Mouse (Mus musculus): ENCODE measurements around the gene Usp38. TPM values are rescaled to one million over a fixed set of nuclear protein-coding genes. Genes with fewer than 3 reads are reported as not detected.

Usp38 gene
- polyA plus RNA-seq, 1 experiment from 2014 or later: 16.6 TPM

- Histone ChIP-seq H3K9ac (no peak overlapping the region), H3K4me3 (no peak overlapping the region), H3K27ac (no peak overlapping the region), H3K36me3 (peaks cover 51% of the 10 kb centered on the region), H3K4me2 (no peak overlapping the region), H3K9me3 (no peaks in the 10 kb centered on the region), H3K27me3 (no peaks in the 10 kb centered on the region), H3K4me1 (no peaks in the 10 kb centered on the region)
- 18% methylated on average over 1 of the region's 1 CpGs for WGBS
- no peak for ATAC-seq (ENCODE audit: borderline replicate concordance, extremely low read depth, low FRiP score, low TSS enrichment)
Measured at GRCm38 (mm10) chr8:80996632-80997031, 18.1 kb downstream of the Usp38 start.

- Histone ChIP-seq H3K9me3 (no peaks in the 10 kb centered on the region), H3K27ac (no peak overlapping the region), H3K36me3 (peaks cover 71% of the 10 kb centered on the region), H3K27me3 (no peaks in the 10 kb centered on the region), H3K4me2 (no peak overlapping the region), H3K4me1 (no peaks in the 10 kb centered on the region), H3K4me3 (no peak overlapping the region), H3K9ac (no peak overlapping the region)
- 42% methylated on average over 3 of the region's 3 CpGs for WGBS
- peak; percentile 85 for ATAC-seq (ENCODE audit: borderline replicate concordance, extremely low read depth, low FRiP score, low TSS enrichment)
Measured at GRCm38 (mm10) chr8:80991937-80992336, 22.8 kb downstream of the Usp38 start.

- Histone ChIP-seq H3K27me3 (no peaks in the 10 kb centered on the region), H3K4me2 (no peak overlapping the region), H3K4me3 (no peak overlapping the region), H3K4me1 (peaks cover 6% of the 10 kb centered on the region), H3K36me3 (peaks cover 54% of the 10 kb centered on the region), H3K27ac (no peak overlapping the region), H3K9me3 (no peaks in the 10 kb centered on the region), H3K9ac (no peak overlapping the region)
- ATAC-seq (ENCODE audit: borderline replicate concordance, extremely low read depth, low FRiP score, low TSS enrichment): no peak
- WGBS: 45% methylated on average over 4 of the region's 4 CpGs
Measured at GRCm38 (mm10) chr8:80982829-80983228, 31.9 kb downstream of the Usp38 start.

GRCm38 (mm10) chr8:80981696-80982095, 33.0 kb downstream of the Usp38 start:
- Histone ChIP-seq H3K4me2 (no peak overlapping the region), H3K4me3 (no peak overlapping the region), H3K4me1 (peaks cover 12% of the 10 kb centered on the region), H3K9me3 (no peaks in the 10 kb centered on the region), H3K36me3 (peaks cover 44% of the 10 kb centered on the region), H3K27me3 (no peaks in the 10 kb centered on the region), H3K27ac (no peak overlapping the region), H3K9ac (no peak overlapping the region)
- WGBS: 74% methylated on average over 9 of the region's 9 CpGs
- no peak for ATAC-seq (ENCODE audit: borderline replicate concordance, extremely low read depth, low FRiP score, low TSS enrichment)

- Histone ChIP-seq H3K9me3 (no peaks in the 10 kb centered on the region), H3K4me3 (no peak overlapping the region), H3K4me1 (peaks cover 12% of the 10 kb centered on the region), H3K27me3 (no peaks in the 10 kb centered on the region), H3K36me3 (peaks cover 30% of the 10 kb centered on the region), H3K27ac (no peak overlapping the region), H3K9ac (no peak overlapping the region), H3K4me2 (no peak overlapping the region)
- WGBS: 91% methylated on average over 4 of the region's 4 CpGs
- ATAC-seq (ENCODE audit: borderline replicate concordance, extremely low read depth, low FRiP score, low TSS enrichment): no peak
Measured at GRCm38 (mm10) chr8:80980063-80980462, 34.7 kb downstream of the Usp38 start.

- no peak overlapping the region for H3K27ac ChIP-seq
- H3K36me3 ChIP-seq: peaks cover 21% of the 10 kb centered on the region
- H3K4me2 ChIP-seq: no peak overlapping the region
- no peaks in the 10 kb centered on the region for H3K27me3 ChIP-seq
- no peak overlapping the region for H3K4me3 ChIP-seq
- ATAC-seq (ENCODE audit: borderline replicate concordance, extremely low read depth, low FRiP score, low TSS enrichment): no peak
- WGBS: 64% methylated on average over 1 of the region's 1 CpGs
- H3K9ac ChIP-seq: no peak overlapping the region
- peaks cover 8% of the 10 kb centered on the region; the same call in 1 of the 2 replicates for H3K4me1 ChIP-seq
- H3K9me3 ChIP-seq: no peaks in the 10 kb centered on the region
Measured at GRCm38 (mm10) chr8:80977231-80977630, 37.5 kb downstream of the Usp38 start.

GRCm38 (mm10) chr8:80971150-80971549, 43.6 kb downstream of the Usp38 start:
- Histone ChIP-seq H3K4me3 (no peak overlapping the region), H3K36me3 (no peaks in the 10 kb centered on the region), H3K9me3 (no peaks in the 10 kb centered on the region), H3K27me3 (no peaks in the 10 kb centered on the region), H3K4me1 (no peaks in the 10 kb centered on the region), H3K9ac (no peak overlapping the region), H3K4me2 (no peak overlapping the region), H3K27ac (no peak overlapping the region)
- 81% methylated on average over 9 of the region's 9 CpGs for WGBS
- no peak for ATAC-seq (ENCODE audit: borderline replicate concordance, extremely low read depth, low FRiP score, low TSS enrichment)

- Histone ChIP-seq H3K4me2 (no peak overlapping the region), H3K27me3 (no peaks in the 10 kb centered on the region)
Measured at GRCm38 (mm10) chr8:80970000-80970685, 44.6 kb downstream of the Usp38 start.

GRCm38 (mm10) chr8:80969423-80969822, 45.3 kb downstream of the Usp38 start:
- Histone ChIP-seq H3K27me3 (no peaks in the 10 kb centered on the region), H3K27ac (no peak overlapping the region), H3K4me3 (no peak overlapping the region), H3K9me3 (no peaks in the 10 kb centered on the region), H3K4me2 (no peak overlapping the region), H3K36me3 (no peaks in the 10 kb centered on the region), H3K4me1 (no peaks in the 10 kb centered on the region), H3K9ac (no peak overlapping the region)
- WGBS: 82% methylated on average over 5 of the region's 5 CpGs
- no peak for ATAC-seq (ENCODE audit: borderline replicate concordance, extremely low read depth, low FRiP score, low TSS enrichment)

More at GRCm38 (mm10) chr8:80970000-80970685, 44.6 kb downstream of the Usp38 start:
- Histone ChIP-seq H3K4me3 (no peak overlapping the region), H3K9ac (no peak overlapping the region), H3K36me3 (no peaks in the 10 kb centered on the region), H3K4me1 (no peaks in the 10 kb centered on the region), H3K9me3 (no peaks in the 10 kb centered on the region), H3K27ac (no peak overlapping the region)
- ATAC-seq (ENCODE audit: borderline replicate concordance, extremely low read depth, low FRiP score, low TSS enrichment): no peak
- 81% methylated on average over 11 of the region's 11 CpGs for WGBS

- H3K27me3 ChIP-seq: no peaks in the 10 kb centered on the region
- ATAC-seq (ENCODE audit: borderline replicate concordance, extremely low read depth, low FRiP score, low TSS enrichment): no peak
- WGBS: 82% methylated on average over 3 of the region's 3 CpGs
- H3K4me2 ChIP-seq: no peak overlapping the region
- H3K9me3 ChIP-seq: no peaks in the 10 kb centered on the region
- no peak overlapping the region for H3K27ac ChIP-seq
- H3K36me3 ChIP-seq: no peaks in the 10 kb centered on the region
- no peak overlapping the region for H3K4me3 ChIP-seq
- peaks cover 15% of the 10 kb centered on the region for H3K4me1 ChIP-seq
- H3K9ac ChIP-seq: no peak overlapping the region
Measured at GRCm38 (mm10) chr8:80963095-80963494, 51.6 kb downstream of the Usp38 start.

- Histone ChIP-seq H3K9me3 (no peaks in the 10 kb centered on the region), H3K36me3 (no peaks in the 10 kb centered on the region), H3K4me3 (no peak overlapping the region), H3K27ac (peak overlapping the region; percentile 71), H3K4me1 (peaks cover 15% of the 10 kb centered on the region), H3K9ac (no peak overlapping the region), H3K4me2 (no peak overlapping the region), H3K27me3 (no peaks in the 10 kb centered on the region)
- WGBS: 90% methylated on average over 5 of the region's 5 CpGs
- ATAC-seq (ENCODE audit: borderline replicate concordance, extremely low read depth, low FRiP score, low TSS enrichment): no peak
Measured at GRCm38 (mm10) chr8:80962592-80962983, 52.1 kb downstream of the Usp38 start.

GRCm38 (mm10) chr8:80961937-80962591, 52.7 kb downstream of the Usp38 start:
- 33% methylated on average over 7 of the region's 7 CpGs for WGBS
- H3K4me1 ChIP-seq: peaks cover 15% of the 10 kb centered on the region
- H3K4me3 ChIP-seq: no peak overlapping the region
- no peak overlapping the region for H3K4me2 ChIP-seq
- no peaks in the 10 kb centered on the region for H3K9me3 ChIP-seq
- peak; percentile 67; the same call in 1 of the 2 replicates for ATAC-seq (ENCODE audit: borderline replicate concordance, extremely low read depth, low FRiP score, low TSS enrichment)
- H3K27ac ChIP-seq: peak overlapping the region; percentile 71
- H3K9ac ChIP-seq: no peak overlapping the region
- H3K36me3 ChIP-seq: no peaks in the 10 kb centered on the region
- H3K27me3 ChIP-seq: no peaks in the 10 kb centered on the region
